Mouse (Mus musculus): Measurements from ENCODE around the gene Rufy2. TPM values are rescaled to one million over a fixed set of nuclear protein-coding genes. Genes with fewer than 3 reads are reported as not detected.

Gene Rufy2
- polyA plus RNA-seq, 1 experiment from 2014 or later: 20.7 TPM

DNA sequence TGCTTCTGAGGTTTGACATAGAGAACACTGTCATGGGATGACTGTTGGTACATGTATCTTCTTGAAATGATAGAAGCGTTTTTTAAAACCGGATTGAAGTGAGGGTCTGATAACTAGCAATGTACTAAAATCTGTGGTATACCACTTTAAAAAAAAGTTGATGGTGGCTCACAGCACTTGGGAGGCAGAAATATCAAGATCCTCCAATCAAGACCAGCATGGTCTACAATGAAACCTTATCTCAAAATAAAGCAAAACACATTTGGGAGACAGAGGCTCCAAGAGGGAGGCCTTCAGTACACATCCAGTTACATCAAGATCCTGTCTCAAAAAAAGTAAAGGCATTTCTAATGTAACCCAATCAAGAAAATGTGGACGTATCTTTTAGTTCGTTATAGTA is 41.7 kb downstream of the Rufy2 start:
- no peak overlapping the region for H3K27ac ChIP-seq
- H3K36me3 ChIP-seq: peaks cover 4% of the 10 kb centered on the region; the same call in 1 of the 2 replicates
- peaks cover 12% of the 10 kb centered on the region for H3K4me1 ChIP-seq (replicated peaks)
- no peak for ATAC-seq
- H3K27me3 ChIP-seq (replicated peaks): no peaks in the 10 kb centered on the region
- peak overlapping the region; percentile 62 for H3K4me2 ChIP-seq (replicated peaks)
- 45% methylated on average over 4 of the region's 4 CpGs for WGBS
- H3K9me3 ChIP-seq: no peaks in the 10 kb centered on the region
- no peak overlapping the region for H3K9ac ChIP-seq
- peak overlapping the region; percentile 90 for H3K4me3 ChIP-seq (replicated peaks)

- H3K4me1 ChIP-seq (replicated peaks): peaks cover 12% of the 10 kb centered on the region
- H3K9ac ChIP-seq: peak overlapping the region; percentile 99
- no peaks in the 10 kb centered on the region for H3K9me3 ChIP-seq
- H3K27ac ChIP-seq: peak overlapping the region; percentile 100
- ATAC-seq: no peak
- peak overlapping the region; percentile 62 for H3K4me2 ChIP-seq (replicated peaks)
- 0 out of 2 replicates have a peak, but pooled peaks cover 3% of the 10 kb centered on the region for H3K36me3 ChIP-seq
- under 1% methylated on average over 27 of the region's 27 CpGs for WGBS
- peak overlapping the region; percentile 90 for H3K4me3 ChIP-seq (replicated peaks)
- no peaks in the 10 kb centered on the region for H3K27me3 ChIP-seq (replicated peaks)
Measured at GRCm38 (mm10) chr10:63022541-63023120, 42.6 kb downstream of the Rufy2 start.

GRCm38 (mm10) chr10:63023121-63023748 is 43.2 kb downstream of the Rufy2 start:
- Histone ChIP-seq H3K4me3 (replicated peaks) (peak overlapping the region; percentile 90), H3K4me2 (replicated peaks) (peak overlapping the region; percentile 62)

DNA sequence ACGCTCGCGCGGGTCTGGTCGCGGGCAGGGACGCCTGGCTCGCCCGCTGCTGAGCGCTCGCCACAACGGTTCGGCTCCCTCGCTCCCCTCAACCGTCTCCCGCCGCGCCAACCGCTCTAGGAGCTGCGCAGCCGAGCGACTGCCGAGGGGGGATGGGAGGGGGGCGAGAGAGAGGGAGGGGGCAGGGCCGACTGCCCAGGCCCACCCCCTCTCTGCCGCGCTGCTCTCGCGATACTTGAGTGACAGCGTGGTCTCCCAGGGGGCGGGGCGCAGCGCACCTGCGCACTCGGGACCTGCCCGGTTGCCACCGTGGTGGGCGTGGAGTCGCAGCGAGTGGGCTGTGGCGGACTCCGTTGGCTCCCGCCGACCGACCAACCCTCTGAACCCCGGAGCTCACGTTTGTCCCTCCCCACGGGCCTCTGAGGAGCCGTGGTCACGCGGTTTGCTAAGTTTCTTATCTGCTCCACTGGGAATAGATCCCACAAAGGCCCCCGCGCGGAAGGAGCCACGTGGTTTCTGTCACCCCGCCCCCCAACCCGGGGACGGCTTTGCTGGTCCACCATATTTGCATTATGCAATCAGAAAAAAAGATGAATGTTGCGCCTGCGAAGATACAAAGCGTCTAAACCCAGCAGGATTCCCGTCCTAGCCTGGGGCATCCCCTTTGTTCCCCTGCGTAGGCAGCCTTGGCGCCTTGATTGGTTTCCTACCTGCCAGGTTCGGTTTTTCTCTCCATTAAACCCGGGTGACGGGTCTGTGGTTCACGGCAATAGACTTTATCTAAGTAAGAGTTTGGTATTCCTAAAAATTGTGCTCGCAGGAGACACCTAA is 43.9 kb downstream of the Rufy2 start, which contains the start of the genes Hnrnph3 and Pbld2:
Hnrnph3 (minus strand) TSS at position 469 of the 831 bp plus-strand sequence.
Pbld2 (plus strand) TSS at position 567 of the 831 bp plus-strand sequence.
- Histone ChIP-seq H3K4me3 (replicated peaks) (peak within 1 kb of the TSS; percentile 90), H3K9ac (peak within 1 kb of the TSS; percentile 99), H3K4me2 (replicated peaks) (peak within 1 kb of the TSS; percentile 62), H3K36me3 (no peaks in the 10 kb centered on the region), H3K27ac (peak within 1 kb of the TSS; percentile 100), H3K4me1 (replicated peaks) (peaks cover 12% of the 10 kb centered on the region), H3K9me3 (no peaks in the 10 kb centered on the region), H3K27me3 (replicated peaks) (no peaks in the 10 kb centered on the region)
- peak; percentile 95 for ATAC-seq
- WGBS: under 1% methylated on average over 65 of the region's 69 CpGs

More at GRCm38 (mm10) chr10:63023121-63023748, 43.2 kb downstream of the Rufy2 start:
- Histone ChIP-seq H3K4me1 (replicated peaks) (peaks cover 12% of the 10 kb centered on the region), H3K36me3 (no peaks in the 10 kb centered on the region), H3K9me3 (no peaks in the 10 kb centered on the region), H3K27me3 (replicated peaks) (no peaks in the 10 kb centered on the region), H3K27ac (peak overlapping the region; percentile 100), H3K9ac (peak overlapping the region; percentile 99)
- WGBS: under 1% methylated on average over 65 of the region's 68 CpGs
- ATAC-seq: peak; percentile 72

DNA sequence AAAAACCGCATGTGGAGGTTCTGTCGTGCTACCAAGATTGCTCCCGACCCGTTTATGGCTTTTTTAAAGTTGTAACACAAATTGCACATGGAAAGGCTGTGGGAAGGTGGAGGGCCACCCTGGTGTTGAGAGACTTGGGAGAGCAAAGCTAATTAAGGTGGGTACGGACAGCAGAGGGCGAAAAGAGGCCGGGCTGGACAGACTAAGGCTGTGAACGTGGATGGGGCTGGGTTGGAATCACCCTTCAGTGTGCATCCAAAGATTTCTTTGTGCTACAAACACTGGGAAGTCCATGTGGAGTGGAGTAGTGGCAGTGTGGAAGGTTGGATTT is 44.5 kb downstream of the Rufy2 start:
- Histone ChIP-seq H3K4me2 (replicated peaks) (peak overlapping the region; percentile 62), H3K36me3 (no peaks in the 10 kb centered on the region), H3K4me1 (replicated peaks) (peaks cover 12% of the 10 kb centered on the region), H3K4me3 (replicated peaks) (peak overlapping the region; percentile 90), H3K9me3 (no peaks in the 10 kb centered on the region), H3K27ac (peak overlapping the region; percentile 100), H3K27me3 (replicated peaks) (no peaks in the 10 kb centered on the region), H3K9ac (peak overlapping the region; percentile 61)
- peak; percentile 72 for ATAC-seq
- 0% methylated on average over 8 of the region's 8 CpGs for WGBS

- Histone ChIP-seq H3K36me3 (no peaks in the 10 kb centered on the region), H3K27me3 (replicated peaks) (no peaks in the 10 kb centered on the region), H3K9me3 (no peaks in the 10 kb centered on the region), H3K4me2 (replicated peaks) (peak overlapping the region; percentile 62), H3K4me3 (replicated peaks) (peak overlapping the region; percentile 90), H3K9ac (peak overlapping the region; percentile 61; the same call in 1 of the 2 replicates), H3K4me1 (replicated peaks) (peaks cover 12% of the 10 kb centered on the region), H3K27ac (peak overlapping the region; percentile 100)
- 26% methylated on average over 2 of the region's 2 CpGs for WGBS
- no peak for ATAC-seq
Measured at GRCm38 (mm10) chr10:63025016-63025415, 45.0 kb downstream of the Rufy2 start.

GRCm38 (mm10) chr10:63025491-63026011 is 45.5 kb downstream of the Rufy2 start:
- ATAC-seq: no peak
- Histone ChIP-seq H3K4me2 (replicated peaks) (peak overlapping the region; percentile 62; the same call in 1 of the 2 replicates), H3K4me1 (replicated peaks) (peaks cover 12% of the 10 kb centered on the region), H3K27me3 (replicated peaks) (no peaks in the 10 kb centered on the region), H3K4me3 (replicated peaks) (no peak overlapping the region), H3K9ac (no peak overlapping the region), H3K36me3 (no peaks in the 10 kb centered on the region), H3K9me3 (no peaks in the 10 kb centered on the region), H3K27ac (peak overlapping the region; percentile 100)
- 70% methylated on average over 6 of the region's 6 CpGs for WGBS

GRCm38 (mm10) chr10:63026156-63026794 is 46.3 kb downstream of the Rufy2 start:
- Histone ChIP-seq H3K4me1 (replicated peaks) (peaks cover 10% of the 10 kb centered on the region), H3K4me2 (replicated peaks) (no peak overlapping the region), H3K4me3 (replicated peaks) (no peak overlapping the region), H3K27me3 (replicated peaks) (no peaks in the 10 kb centered on the region), H3K36me3 (no peaks in the 10 kb centered on the region), H3K9ac (no peak overlapping the region), H3K27ac (no peak overlapping the region), H3K9me3 (no peaks in the 10 kb centered on the region)
- ATAC-seq: no peak
- 55% methylated on average over 8 of the region's 8 CpGs for WGBS

DNA sequence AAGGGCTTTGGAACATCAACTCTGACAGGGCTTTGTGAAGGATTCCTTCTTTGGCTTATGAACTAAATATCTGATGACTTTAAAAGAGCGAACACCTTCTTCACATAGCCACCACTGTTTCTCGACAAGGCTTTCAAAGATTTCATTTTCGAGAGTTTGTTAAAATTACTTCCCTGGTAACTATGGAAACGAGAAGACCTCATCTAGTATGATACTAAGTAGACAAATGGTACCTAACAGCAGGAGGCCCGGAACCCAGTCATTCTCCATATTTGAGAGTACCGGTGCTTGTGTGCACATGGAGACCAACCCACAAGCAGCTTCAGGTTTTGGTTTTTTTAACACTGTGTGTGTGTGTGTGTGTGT is 46.8 kb downstream of the Rufy2 start:
- Histone ChIP-seq H3K9ac (no peak overlapping the region), H3K4me2 (replicated peaks) (no peak overlapping the region), H3K4me1 (replicated peaks) (peaks cover 9% of the 10 kb centered on the region; the same call in 1 of the 2 replicates), H3K4me3 (replicated peaks) (no peak overlapping the region), H3K9me3 (no peaks in the 10 kb centered on the region), H3K36me3 (no peaks in the 10 kb centered on the region), H3K27me3 (replicated peaks) (no peaks in the 10 kb centered on the region), H3K27ac (no peak overlapping the region)
- ATAC-seq: no peak
- WGBS: 87% methylated on average over 6 of the region's 6 CpGs

DNA sequence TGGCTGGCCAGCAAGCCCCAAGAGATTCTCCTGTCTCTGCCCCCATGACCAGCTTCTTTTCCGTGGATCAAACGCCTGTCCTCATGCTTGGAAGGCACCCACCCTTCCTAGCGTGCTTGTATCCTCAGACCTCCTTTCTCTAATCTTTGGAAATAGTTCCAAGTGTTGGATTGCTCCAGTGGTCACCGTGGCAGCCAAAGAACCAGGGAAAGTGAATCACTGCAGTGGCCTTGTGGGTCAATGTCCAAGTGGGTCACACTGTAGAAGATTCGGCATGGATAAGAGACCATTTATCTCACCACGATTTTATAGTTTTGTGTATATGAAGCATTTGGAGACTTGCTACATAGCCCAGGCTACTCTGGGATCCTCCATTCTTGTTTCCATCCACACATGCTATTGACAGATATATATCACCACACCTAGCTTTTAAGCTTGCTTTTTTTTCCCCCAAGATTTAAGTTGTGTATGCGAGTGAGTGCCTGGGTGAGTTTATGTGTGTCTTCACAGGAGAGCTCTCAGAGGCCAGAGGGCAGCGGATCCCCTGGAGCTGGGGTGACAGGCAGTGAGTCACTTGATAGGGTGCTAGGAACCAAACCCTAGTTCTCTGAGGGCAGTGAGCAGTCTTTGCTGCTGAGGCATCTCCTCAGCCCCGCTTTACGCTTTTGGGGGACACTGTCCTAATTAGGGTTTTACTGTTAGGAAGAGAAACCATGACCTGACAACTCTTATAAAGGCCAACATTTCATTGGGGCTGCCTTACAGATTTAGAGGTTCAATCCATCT is 47.5 kb downstream of the Rufy2 start:
- no peak for ATAC-seq
- WGBS: 90% methylated on average over 10 of the region's 10 CpGs
- H3K36me3 ChIP-seq: no peaks in the 10 kb centered on the region
- H3K9ac ChIP-seq: no peak overlapping the region
- no peak overlapping the region for H3K4me2 ChIP-seq (replicated peaks)
- peaks cover 6% of the 10 kb centered on the region; the same call in 1 of the 2 replicates for H3K4me1 ChIP-seq (replicated peaks)
- no peaks in the 10 kb centered on the region for H3K27me3 ChIP-seq (replicated peaks)
- H3K27ac ChIP-seq: no peak overlapping the region
- no peak overlapping the region for H3K4me3 ChIP-seq (replicated peaks)
- no peaks in the 10 kb centered on the region for H3K9me3 ChIP-seq

- Histone ChIP-seq H3K9ac (no peak overlapping the region), H3K4me3 (replicated peaks) (no peak overlapping the region), H3K4me2 (replicated peaks) (no peak overlapping the region), H3K27me3 (replicated peaks) (no peaks in the 10 kb centered on the region), H3K27ac (no peak overlapping the region), H3K36me3 (no peaks in the 10 kb centered on the region), H3K4me1 (replicated peaks) (peaks cover 6% of the 10 kb centered on the region; the same call in 1 of the 2 replicates), H3K9me3 (no peaks in the 10 kb centered on the region)
- WGBS: 85% methylated on average over 4 of the region's 4 CpGs
- no peak for ATAC-seq
Measured at GRCm38 (mm10) chr10:63028396-63028795, 48.4 kb downstream of the Rufy2 start.
